Mouse (Mus musculus): ENCODE data around the gene Gm4869. TPM values are rescaled to one million over a fixed set of nuclear protein-coding genes. Genes with fewer than 3 reads are reported as not detected.
A peak's percentile ranks its signal among the peaks of the same experiment; 100 is the strongest.

The Gm4869 gene
- total and polyA plus RNA-seq, 2 experiments from 2014 or later, result not detected

DNA sequence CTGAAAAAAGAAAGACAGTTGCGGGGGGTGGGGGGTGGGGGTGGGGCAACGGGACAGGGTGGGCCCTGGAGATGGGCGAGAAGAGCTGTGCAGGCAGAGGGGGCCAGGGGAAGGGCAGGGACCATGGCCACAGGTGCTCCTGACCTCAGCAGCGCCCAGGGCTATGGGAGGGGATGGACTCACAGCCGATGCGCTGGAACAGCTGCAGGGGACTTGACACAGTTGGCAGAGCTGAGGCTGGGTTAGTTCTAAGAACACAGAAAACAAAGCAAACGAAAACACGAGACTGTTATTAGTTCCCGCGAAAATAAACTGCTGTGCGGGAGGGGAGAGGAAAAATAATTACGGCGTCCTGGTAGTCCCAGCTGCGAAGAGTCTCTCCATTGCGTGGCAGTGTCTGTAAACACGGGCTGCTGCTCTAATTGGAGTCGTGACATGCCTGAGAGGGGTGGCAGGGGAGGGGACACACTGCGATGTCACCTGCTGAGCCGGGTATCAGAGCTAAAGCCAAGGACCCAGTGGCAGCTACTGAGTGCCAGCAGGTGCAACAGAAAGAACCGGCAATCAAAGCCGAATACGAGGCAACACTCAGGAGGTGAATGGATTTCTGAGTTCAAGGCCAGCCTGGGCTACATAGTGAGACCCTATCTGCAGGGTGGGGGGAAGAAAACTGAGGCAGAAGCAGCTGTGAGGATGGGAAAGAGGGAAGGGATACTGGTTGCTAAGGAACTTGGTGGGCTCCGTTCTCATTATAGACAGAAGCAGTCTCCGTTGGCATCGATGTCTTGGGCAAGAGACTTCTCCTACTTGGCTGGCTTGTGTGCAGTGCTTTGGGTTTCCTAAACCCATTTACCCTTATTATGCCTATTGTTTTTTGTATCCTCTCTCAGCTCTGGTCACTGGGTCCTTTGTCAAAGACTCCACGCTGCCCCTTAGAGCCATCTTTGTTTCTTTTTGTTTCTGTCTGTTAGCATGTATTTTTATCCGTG is 64.9 kb downstream of the Gm4869 start:
- Histone ChIP-seq H3K4me1 (ENCODE audit: insufficient read depth, low read length) (peaks cover 7% of the 10 kb centered on the region; the same call in 1 of the 2 replicates), H3K9ac (replicated peaks; ENCODE audit: low read length, poor library complexity, severe bottlenecking) (0 out of 2 replicates have a peak overlapping the region, but pooled peaks have one; percentile 36), H3K9me3 (ENCODE audit: low read length) (no peaks in the 10 kb centered on the region), H3K27ac (ENCODE audit: low read depth, low read length) (no peak overlapping the region), H3K4me2 (ENCODE audit: low read depth, low read length, poor library complexity, severe bottlenecking) (peak overlapping the region; percentile 29), H3K4me3 (ENCODE audit: low read depth, low read length) (no peak overlapping the region), H3K27me3 (ENCODE audit: insufficient read depth, low read length) (no peaks in the 10 kb centered on the region), H3K36me3 (ENCODE audit: insufficient read depth, low read length) (no peaks in the 10 kb centered on the region)
- DNase-seq (ENCODE audit: low spot score) (no peak), ATAC-seq (ENCODE audit: low FRiP score) (no peak)
- 42% methylated on average over 27 of the region's 27 CpGs for WGBS
- no peak for TF ChIP-seq CTCF (IDR thresholded peaks at IDR 0.05)

DNA sequence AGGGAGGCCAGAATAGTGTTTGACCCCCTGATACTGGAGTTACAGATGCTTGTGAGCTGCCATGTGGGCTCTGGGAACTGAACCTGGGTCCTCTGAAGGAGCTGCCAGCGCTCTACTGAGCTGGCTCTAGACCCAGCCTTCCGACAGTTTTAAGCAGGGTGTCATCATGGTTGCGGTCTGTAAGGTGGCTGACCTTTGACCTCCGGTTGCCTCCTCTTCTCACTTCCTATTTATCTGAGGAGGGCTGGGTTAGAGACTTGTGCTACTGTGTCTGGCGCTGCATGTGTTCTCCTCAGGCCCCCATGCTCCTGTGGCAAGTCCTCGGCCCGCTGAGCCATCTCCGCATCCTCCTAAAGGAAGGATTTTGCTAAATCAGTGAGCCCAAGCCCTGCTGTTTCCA is 68.5 kb downstream of the Gm4869 start:
- Histone ChIP-seq H3K9me3 (ENCODE audit: low read length) (no peaks in the 10 kb centered on the region), H3K4me3 (ENCODE audit: low read depth, low read length) (no peak overlapping the region), H3K4me1 (ENCODE audit: insufficient read depth, low read length) (no peaks in the 10 kb centered on the region), H3K36me3 (ENCODE audit: insufficient read depth, low read length) (no peaks in the 10 kb centered on the region), H3K27me3 (ENCODE audit: insufficient read depth, low read length) (no peaks in the 10 kb centered on the region), H3K4me2 (ENCODE audit: low read depth, low read length, poor library complexity, severe bottlenecking) (no peak overlapping the region), H3K9ac (replicated peaks; ENCODE audit: low read length, poor library complexity, severe bottlenecking) (no peak overlapping the region), H3K27ac (ENCODE audit: low read depth, low read length) (no peak overlapping the region)
- no peak for TF ChIP-seq CTCF (IDR thresholded peaks at IDR 0.05)
- ATAC-seq (ENCODE audit: low FRiP score) (no peak), DNase-seq (ENCODE audit: low spot score) (no peak)
- 82% methylated on average over 8 of the region's 8 CpGs for WGBS

DNA sequence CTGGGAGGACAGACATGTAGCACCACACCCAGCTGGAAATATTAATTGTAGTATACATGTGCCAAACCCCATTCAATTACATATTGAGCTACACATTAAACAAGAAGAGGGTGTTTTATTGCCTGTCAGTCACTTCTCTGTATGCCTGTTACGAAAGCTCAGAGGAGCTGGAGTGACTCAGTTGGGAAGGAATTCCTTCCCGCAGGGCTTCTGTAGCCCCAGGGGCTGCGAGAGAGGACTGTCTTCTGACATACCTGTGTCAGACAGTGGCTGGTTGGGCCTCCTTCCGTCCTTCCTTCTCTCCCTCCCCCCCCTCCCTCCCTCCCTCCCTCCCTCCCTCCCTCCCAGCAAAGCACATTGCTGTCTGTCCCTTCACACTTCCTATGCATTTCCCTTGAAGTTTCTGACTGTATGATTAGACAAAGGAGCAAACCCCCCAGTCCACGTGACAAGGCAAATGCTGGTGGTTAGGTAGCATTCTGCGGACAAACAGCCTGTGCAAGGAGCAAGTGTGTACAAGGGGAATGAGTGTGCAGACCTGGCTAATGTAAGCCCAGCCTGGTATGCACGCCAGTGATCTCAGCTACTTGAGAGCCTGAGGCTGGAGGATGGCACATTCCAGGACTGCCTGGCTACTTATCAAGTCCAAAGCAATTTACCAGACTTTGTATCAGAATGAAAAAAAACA is 69.5 kb downstream of the Gm4869 start:
- no peak overlapping the region for H3K4me2 ChIP-seq (ENCODE audit: low read depth, low read length, poor library complexity, severe bottlenecking)
- no peaks in the 10 kb centered on the region for H3K4me1 ChIP-seq (ENCODE audit: insufficient read depth, low read length)
- no peak for DNase-seq (ENCODE audit: low spot score)
- no peak for TF ChIP-seq CTCF (IDR thresholded peaks at IDR 0.05)
- 57% methylated on average over 7 of the region's 7 CpGs for whole genome bisulfite sequencing
- no peak overlapping the region for H3K9ac ChIP-seq (replicated peaks; ENCODE audit: low read length, poor library complexity, severe bottlenecking)
- H3K27ac ChIP-seq (ENCODE audit: low read depth, low read length), result no peak overlapping the region
- no peak overlapping the region for H3K4me3 ChIP-seq (ENCODE audit: low read depth, low read length)
- no peaks in the 10 kb centered on the region for H3K27me3 ChIP-seq (ENCODE audit: insufficient read depth, low read length)
- H3K36me3 ChIP-seq (ENCODE audit: insufficient read depth, low read length), result no peaks in the 10 kb centered on the region
- no peaks in the 10 kb centered on the region for H3K9me3 ChIP-seq (ENCODE audit: low read length)
- no peak for ATAC-seq (ENCODE audit: low FRiP score)

DNA sequence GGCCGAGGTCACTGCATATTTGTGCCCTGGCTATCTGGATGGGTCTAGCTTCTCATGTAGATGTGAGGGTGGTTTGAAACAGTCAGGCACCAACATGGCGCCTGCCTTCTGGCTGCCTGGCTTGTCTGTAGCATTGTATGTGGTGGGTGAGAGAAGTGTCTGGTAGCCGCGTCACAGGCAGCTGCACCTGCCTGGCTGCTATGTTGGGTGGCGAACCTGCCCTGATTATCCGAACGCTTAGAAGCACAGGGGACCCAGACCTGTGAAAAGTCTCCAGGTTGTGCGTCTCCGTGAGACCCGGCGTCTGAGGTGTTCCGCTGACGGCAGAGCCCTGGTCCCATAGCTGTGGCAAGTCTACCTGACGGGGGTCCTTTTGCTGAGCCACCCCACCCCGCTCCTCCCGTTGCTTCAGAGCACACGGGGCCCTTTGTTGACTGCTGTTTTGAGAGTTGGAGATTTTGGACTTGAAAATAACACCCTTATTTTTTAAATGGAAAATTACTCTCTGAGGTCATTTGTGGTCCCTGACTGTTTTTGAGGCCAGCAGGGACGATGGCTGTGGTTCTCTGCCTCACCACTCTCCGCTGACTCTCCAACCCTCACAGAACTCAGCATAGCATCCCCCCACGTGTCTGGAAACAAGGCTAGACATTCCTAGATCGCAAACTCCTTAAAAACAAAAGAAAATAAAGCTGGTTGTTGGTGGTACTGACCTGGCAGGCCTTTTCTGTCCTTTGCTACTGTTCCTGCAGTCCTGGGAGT is 71.9 kb downstream of the Gm4869 start:
- WGBS, result 89% methylated on average over 21 of the region's 21 CpGs
- Histone ChIP-seq H3K36me3 (ENCODE audit: insufficient read depth, low read length) (no peaks in the 10 kb centered on the region), H3K4me2 (ENCODE audit: low read depth, low read length, poor library complexity, severe bottlenecking) (no peak overlapping the region), H3K9ac (replicated peaks; ENCODE audit: low read length, poor library complexity, severe bottlenecking) (no peak overlapping the region), H3K9me3 (ENCODE audit: low read length) (no peaks in the 10 kb centered on the region), H3K4me3 (ENCODE audit: low read depth, low read length) (no peak overlapping the region), H3K27me3 (ENCODE audit: insufficient read depth, low read length) (no peaks in the 10 kb centered on the region), H3K27ac (ENCODE audit: low read depth, low read length) (no peak overlapping the region), H3K4me1 (ENCODE audit: insufficient read depth, low read length) (no peaks in the 10 kb centered on the region)
- ATAC-seq (ENCODE audit: low FRiP score) (no peak), DNase-seq (ENCODE audit: low spot score) (no peak)
- TF ChIP-seq CTCF (IDR thresholded peaks at IDR 0.05), result no peak

GRCm38 (mm10) chr5:140517921-140518230 is 72.4 kb downstream of the Gm4869 start:
- DNase-seq (ENCODE audit: low spot score) (no peak), ATAC-seq (ENCODE audit: low FRiP score) (no peak)
- no peak overlapping the region for H3K4me3 ChIP-seq (ENCODE audit: low read depth, low read length)
- no peak overlapping the region for H3K27ac ChIP-seq (ENCODE audit: low read depth, low read length)
- 88% methylated on average over 4 of the region's 4 CpGs for WGBS
- TF ChIP-seq CTCF (IDR thresholded peaks at IDR 0.05), result no peak
- H3K9me3 ChIP-seq (ENCODE audit: low read length), result no peaks in the 10 kb centered on the region
- no peaks in the 10 kb centered on the region for H3K4me1 ChIP-seq (ENCODE audit: insufficient read depth, low read length)
- H3K27me3 ChIP-seq (ENCODE audit: insufficient read depth, low read length), result no peaks in the 10 kb centered on the region
- H3K4me2 ChIP-seq (ENCODE audit: low read depth, low read length, poor library complexity, severe bottlenecking), result no peak overlapping the region
- H3K36me3 ChIP-seq (ENCODE audit: insufficient read depth, low read length), result no peaks in the 10 kb centered on the region
- H3K9ac ChIP-seq (replicated peaks; ENCODE audit: low read length, poor library complexity, severe bottlenecking), result no peak overlapping the region

Data from midbrain, postnatal 0 days (tissue).